Mouse (Mus musculus) kidney, postnatal 14 days (tissue): Measurements from ENCODE around the gene Atp5k.

Experiments used
- DNase-seq: peaks from one replicate; pipeline ENCODE4 v3.0.0; 2022; ENCODE audit warnings: mixed read lengths

Atp5k gene

GRCm38 (mm10) chr5:108423427-108423826, 10.8 kb downstream of the Atp5k start:
- DNase-seq = no peak

DNA sequence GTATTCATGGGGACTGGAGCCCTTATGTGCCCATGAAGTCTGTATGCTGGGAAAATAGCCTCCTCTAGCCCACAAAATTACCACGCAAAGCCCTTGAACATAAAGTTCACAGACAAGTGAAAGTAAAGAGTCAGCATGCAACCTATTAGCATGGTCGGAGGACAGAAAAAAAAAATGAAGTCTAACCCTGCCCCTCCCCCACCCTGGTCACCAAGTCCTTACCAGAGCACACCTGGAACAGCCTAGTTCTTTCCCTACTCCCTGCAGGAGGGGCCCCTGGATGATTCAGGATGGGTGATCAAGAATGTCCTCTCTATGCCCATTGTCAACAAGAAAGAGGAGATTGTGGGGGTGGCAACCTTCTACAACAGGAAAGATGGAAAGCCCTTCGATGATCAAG, 11.5 kb downstream of the Atp5k start:
- no peak for DNase-seq

DNA sequence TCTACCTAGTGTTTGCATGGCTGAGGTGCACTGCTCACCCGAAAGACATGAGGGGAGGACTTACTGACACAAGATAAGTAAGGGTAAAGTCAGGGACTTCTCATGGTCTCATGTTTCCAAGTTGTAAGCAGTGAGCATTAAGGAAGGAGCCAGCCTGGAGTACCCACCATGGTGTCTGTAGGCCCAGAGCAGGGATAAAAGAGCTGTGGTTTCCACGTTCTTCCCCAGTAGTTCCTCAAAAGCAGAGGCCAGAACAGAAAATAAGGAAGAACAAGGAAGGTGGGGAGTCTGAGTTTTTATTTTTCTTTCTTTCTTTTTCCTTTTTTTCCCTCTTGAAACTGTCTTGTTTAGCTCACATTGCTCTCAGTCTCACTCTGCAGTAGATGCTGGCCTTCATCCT, 19.5 kb downstream of the Atp5k start:
- no peak for DNase-seq

GRCm38 (mm10) chr5:108406977-108407376, 27.3 kb downstream of the Atp5k start:
- DNase-seq = no peak

DNA sequence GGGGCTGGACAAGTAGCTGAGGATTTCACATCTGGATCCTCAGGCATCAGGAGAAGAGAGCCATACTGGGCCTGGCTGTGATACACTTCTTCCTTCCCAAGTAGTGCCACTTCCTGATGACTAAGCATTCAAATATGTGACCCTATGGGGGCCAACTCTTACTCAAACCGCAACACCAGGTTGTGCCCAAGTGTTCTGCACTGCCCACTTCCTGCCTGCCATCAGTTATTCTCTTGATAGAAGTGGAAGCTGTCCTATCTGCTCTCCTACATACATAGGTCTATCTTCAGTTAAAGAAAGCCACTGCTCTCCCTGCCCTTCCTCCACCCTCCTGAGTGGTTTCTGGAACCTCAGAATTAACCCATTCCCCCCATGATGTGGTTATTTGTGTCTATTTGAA, 28.8 kb downstream of the Atp5k start:
- DNase-seq = no peak

DNA sequence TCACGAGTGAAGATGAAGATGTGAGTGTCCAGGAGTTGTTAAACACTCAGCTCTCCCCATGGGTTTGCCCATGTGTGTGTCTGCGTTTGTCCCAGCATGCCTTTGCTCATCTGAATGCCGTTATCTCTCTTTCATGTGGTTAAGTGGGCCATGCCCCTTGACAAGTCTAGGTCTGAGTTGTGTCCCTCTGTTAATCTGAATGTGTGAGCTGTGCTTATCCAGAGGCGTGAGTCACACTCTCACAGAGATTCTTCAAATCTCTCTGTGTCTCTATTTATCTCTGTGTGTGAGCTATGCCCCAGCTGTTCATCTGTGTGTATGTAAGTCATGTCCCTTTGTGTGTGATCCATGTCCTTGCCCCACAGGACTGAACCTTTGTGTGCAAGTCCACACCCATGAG, 30.8 kb downstream of the Atp5k start:
- DNase-seq = no peak

DNA sequence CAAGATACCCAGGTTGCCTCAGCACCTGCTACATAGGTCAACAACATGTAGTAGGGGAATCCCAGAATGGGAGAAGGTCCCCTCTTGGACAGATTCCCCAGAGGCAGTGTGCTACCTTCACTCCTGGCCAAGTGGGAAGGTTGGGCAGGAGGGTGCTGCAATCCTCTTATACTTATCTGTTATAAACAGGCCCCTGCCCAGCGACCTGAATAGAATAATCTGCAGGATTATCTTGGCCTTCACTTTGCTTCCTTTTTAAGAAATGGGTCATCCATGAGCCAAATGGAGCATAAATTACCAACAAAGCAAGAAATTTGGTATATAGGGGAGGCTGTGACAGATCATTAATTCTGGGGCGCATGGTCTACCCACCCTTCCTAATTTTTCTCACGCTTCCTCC, 44.5 kb downstream of the Atp5k start:
- DNase-seq = no peak

DNA sequence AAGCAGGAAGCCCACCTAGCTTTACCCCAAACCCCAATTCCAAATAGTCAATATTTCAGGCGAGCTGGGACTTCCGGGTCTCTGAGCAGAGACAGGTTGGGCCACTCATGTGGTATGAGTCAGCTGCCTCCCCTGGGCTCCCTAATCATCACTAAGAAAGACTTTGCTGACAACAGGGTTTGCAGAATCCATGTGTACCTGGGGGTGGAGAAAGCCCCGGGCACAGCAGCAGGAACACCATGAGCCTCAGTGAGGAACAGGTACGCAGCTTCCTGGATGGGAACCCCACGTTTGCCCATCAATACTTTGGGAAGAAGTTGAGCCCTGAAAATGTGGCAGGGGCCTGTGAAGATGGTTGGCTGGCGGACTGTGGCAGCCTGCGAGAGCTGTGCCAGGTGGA, 46.0 kb downstream of the Atp5k start, which contains the start of gene Pde6b:
Pde6b (plus strand) TSS at position 191 of the 400 bp plus-strand sequence.
- DNase-seq = no peak

GRCm38 (mm10) chr5:108386449-108386848, 47.8 kb downstream of the Atp5k start:
- DNase-seq = no peak

- DNase-seq = no peak
These were observed 48.6 kb downstream of the Atp5k start for GRCm38 (mm10) chr5:108385632-108386031.
